Mouse (Mus musculus): ENCODE measurements around the gene Isca1. TPM values are rescaled to one million over a fixed set of nuclear protein-coding genes. Genes with fewer than 3 reads are reported as not detected.

The Isca1 gene
- total RNA-seq, 2 experiments from 2014 or later, result 191 to 196 TPM

Other genes starting within 250 kb of the Isca1 start
- 10 to 100 TPM; 47.7 to 56.3 TPM for gene Agtpbp1, start 184.6 kb downstream of the Isca1 start, total RNA-seq (2021)
- gene Naa35, start 184.6 kb downstream of the Isca1 start, total RNA-seq (2021), result 100 to 1,000 TPM in 1 of 2 experiments, 10 to 100 TPM in 1; 96.1 to 112 TPM
- 10 to 100 TPM; 22.0 to 22.7 TPM for gene Golm1, start 94.0 kb downstream of the Isca1 start, total RNA-seq (2021)
- gene 4921517D22Rik, start 75.7 kb downstream of the Isca1 start, total RNA-seq (2021), result not detected
- not detected for gene Spata31d1a, start 59.5 kb downstream of the Isca1 start, total RNA-seq (2021)
- not detected for gene Spata31d1b, start 57.5 kb downstream of the Isca1 start, total RNA-seq (2021)
- not detected for gene Spata31d1d, start 38.1 kb downstream of the Isca1 start, total RNA-seq (2021)
- under 1 TPM in 1 of 2 experiments, not detected in 1; 0.07 TPM for gene 1700014D04Rik, start 23.1 kb downstream of the Isca1 start, total RNA-seq (2021)
- gene Gm49354, start 12.4 kb upstream of the Isca1 start, total RNA-seq (2021), result not detected
- 10 to 100 TPM; 51.2 to 53.3 TPM for gene Tut7, start 53.3 kb upstream of the Isca1 start, total RNA-seq (2021)

Measured in heart, postnatal 10 days (tissue).